Mouse (Mus musculus) brain, embryonic 18.5 days (tissue): ENCODE results near the gene Csmd2.

Source experiments
- DNase-seq: peaks from one replicate; pipeline ENCODE4 v3.0.0-alpha.2; 2012; ENCODE audit warnings: low read depth, low spot score

Csmd2 gene

GRCm38 (mm10) chr4:128241854-128242356 is 254.2 kb downstream of the Csmd2 start:
- DNase-seq = no peak

- DNase-seq = no peak
Observed at GRCm38 (mm10) chr4:128245201-128245600, 257.5 kb downstream of the Csmd2 start.

GRCm38 (mm10) chr4:128248676-128249075 is 261.0 kb downstream of the Csmd2 start:
- DNase-seq = no peak

GRCm38 (mm10) chr4:128259211-128259610 is 271.6 kb downstream of the Csmd2 start:
- DNase-seq = no peak

GRCm38 (mm10) chr4:128260907-128261560 is 273.4 kb downstream of the Csmd2 start, which contains the start of gene Hmgb4:
Gene Hmgb4 (minus strand): TSS chr4:128260957.
- DNase-seq = no peak

- no peak for DNase-seq
Observed at GRCm38 (mm10) chr4:128264491-128264890, 276.8 kb downstream of the Csmd2 start.

GRCm38 (mm10) chr4:128265341-128265740 is 277.7 kb downstream of the Csmd2 start:
- DNase-seq = no peak

- no peak for DNase-seq
Observed at GRCm38 (mm10) chr4:128269261-128269875, 281.7 kb downstream of the Csmd2 start.

- no peak for DNase-seq
Observed at GRCm38 (mm10) chr4:128270177-128270576, 282.5 kb downstream of the Csmd2 start.

- DNase-seq = peak; percentile 24
Observed at GRCm38 (mm10) chr4:128270931-128271330, 283.3 kb downstream of the Csmd2 start.

- no peak for DNase-seq
Observed at GRCm38 (mm10) chr4:128272501-128272900, 284.8 kb downstream of the Csmd2 start.

GRCm38 (mm10) chr4:128273146-128273545 is 285.5 kb downstream of the Csmd2 start:
- no peak for DNase-seq

GRCm38 (mm10) chr4:128275116-128275515 is 287.5 kb downstream of the Csmd2 start:
- no peak for DNase-seq

- DNase-seq = no peak
Observed at GRCm38 (mm10) chr4:128275586-128275985, 287.9 kb downstream of the Csmd2 start.

- DNase-seq = no peak
Observed at GRCm38 (mm10) chr4:128285009-128285408, 297.4 kb downstream of the Csmd2 start.

GRCm38 (mm10) chr4:128288095-128288494 is 300.4 kb downstream of the Csmd2 start:
- peak; percentile 40 for DNase-seq

GRCm38 (mm10) chr4:128304049-128304448 is 316.4 kb downstream of the Csmd2 start:
- no peak for DNase-seq

GRCm38 (mm10) chr4:128306011-128306410 is 318.4 kb downstream of the Csmd2 start:
- DNase-seq = no peak

GRCm38 (mm10) chr4:128315328-128315727 is 327.7 kb downstream of the Csmd2 start:
- no peak for DNase-seq

- DNase-seq = no peak
Observed at GRCm38 (mm10) chr4:128317951-128318350, 330.3 kb downstream of the Csmd2 start.

- DNase-seq = no peak
Observed at GRCm38 (mm10) chr4:128325511-128325910, 337.9 kb downstream of the Csmd2 start.

GRCm38 (mm10) chr4:128326755-128327154 is 339.1 kb downstream of the Csmd2 start:
- DNase-seq = no peak

GRCm38 (mm10) chr4:128327421-128327820 is 339.8 kb downstream of the Csmd2 start:
- DNase-seq = no peak
